Mouse (Mus musculus) urinary bladder, postnatal 10 days (tissue): Measurements from ENCODE around the gene Zrsr2.

ENCODE experiments used
- DNase-seq: peaks from one replicate; pipeline ENCODE4 v3.0.0; 2022; ENCODE audit warnings: low spot score

The Zrsr2 gene

DNA sequence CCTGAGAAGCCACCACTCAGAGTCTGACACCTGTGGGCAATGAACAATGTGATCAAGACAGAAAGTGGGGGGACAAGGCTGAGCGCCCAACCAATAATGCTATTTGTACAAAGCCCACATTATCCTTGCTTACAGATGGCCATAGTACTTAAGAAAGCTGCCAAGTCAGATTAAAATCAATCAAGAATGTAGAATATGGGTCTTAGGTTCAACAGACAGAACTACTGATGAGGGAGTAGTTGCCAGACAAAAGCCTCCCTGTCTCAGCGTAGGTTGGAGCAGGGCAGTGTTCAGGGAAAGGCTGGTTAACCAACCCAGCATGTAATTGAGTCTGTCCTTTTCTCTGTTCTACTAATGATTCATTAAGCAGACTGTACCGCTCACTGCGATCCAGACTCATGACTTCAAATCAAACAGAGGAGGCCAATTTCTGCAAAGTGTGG is 72.9 kb downstream of the Zrsr2 start:
- no peak for DNase-seq
